ENCODE assay signal across 22 mouse cellular contexts in the genomic region with DNA sequence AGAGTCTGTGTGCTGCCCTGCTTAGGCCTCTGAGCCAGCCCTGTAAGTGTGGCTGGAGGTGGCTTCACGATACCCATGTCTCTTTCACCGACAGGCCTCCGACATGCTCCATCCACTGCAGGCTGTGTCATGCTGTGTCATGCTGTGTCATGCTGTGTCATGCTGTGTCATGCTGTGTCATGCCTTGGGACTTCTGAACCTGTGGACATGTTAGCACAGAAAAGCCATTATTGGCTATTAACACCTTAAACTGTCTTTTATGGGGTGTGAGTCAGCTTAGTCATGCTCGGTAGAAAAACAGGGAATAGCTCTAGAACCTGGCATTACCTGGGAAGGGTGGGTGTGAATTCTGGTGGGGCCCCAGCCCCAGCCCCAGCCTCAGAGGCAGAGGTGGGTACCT.
A peak's percentile ranks its signal among the peaks of the same experiment; 100 is the strongest.
DNase-seq lines count a peak whose midpoint lies in the region; ATAC-seq and TF ChIP-seq lines count a peak whose summit lies in the region.
"Had no signal": no experiment of that assay in that cellular context is flagged by ENCODE, and none has a peak within 500 bp of the region (broad histone marks: within the 10 kb centered on the region; RNA-seq: fewer than 3 reads in every experiment).

No protein-coding gene starts in this region.

- no peak overlapping the region for H3K9ac ChIP-seq in heart, embryonic 15.5 days
- H3K9ac ChIP-seq in lung, postnatal 0 days (replicated peaks; ENCODE audit: low read depth), result no peak overlapping the region
- H3K9ac ChIP-seq in midbrain, embryonic 16.5 days (ENCODE audit: low read depth, low read length), result 0 out of 2 replicates have a peak overlapping the region, but pooled peaks have one; percentile 5
- H3K9ac ChIP-seq in midbrain, embryonic 11.5 days (ENCODE audit: low read length), result no peak overlapping the region
- H3K9ac ChIP-seq in stomach, postnatal 0 days (ENCODE audit: low read length), result no peak overlapping the region
- H3K9ac ChIP-seq: forebrain, embryonic 13.5 days; hindbrain, embryonic 15.5 days; kidney, embryonic 15.5 days; limb, embryonic 15.5 days; liver, embryonic 13.5 days had no signal

- DNase-seq in heart, adult 9 months (ENCODE audit: low spot score in 2 of 2), result no peak
- no peak for DNase-seq in lung, postnatal 0 days (ENCODE audit: low spot score)
- DNase-seq in lung, postnatal 14 days, result no peak
- no peak for DNase-seq in midbrain, embryonic 11.5 days (ENCODE audit: low spot score, missing footprints)
- DNase-seq in stomach, postnatal 0 days (ENCODE audit: low spot score), result no peak
- no peak for DNase-seq in retina, postnatal 1 day
- DNase-seq: adrenal gland, adult 8-10 months; gastrocnemius, postnatal 10 days; kidney, adult 18-20 months; liver, embryonic 13.5 days; lung, adult 18-20 months; right cerebral cortex, postnatal 4 days; thymus, adult 2 months; thymus, postnatal 36 days had no signal

- no peaks in the 10 kb centered on the region for H3K9me3 ChIP-seq in heart, embryonic 15.5 days (replicated peaks)
- no peaks in the 10 kb centered on the region for H3K9me3 ChIP-seq in lung, postnatal 0 days (ENCODE audit: low read length)
- H3K9me3 ChIP-seq in midbrain, embryonic 16.5 days (replicated peaks; ENCODE audit: control insufficient read depth, low read length, poor library complexity, severe bottlenecking), result no peaks in the 10 kb centered on the region
- H3K9me3 ChIP-seq in midbrain, embryonic 11.5 days (ENCODE audit: control insufficient read depth, low read length), result no peaks in the 10 kb centered on the region
- H3K9me3 ChIP-seq in stomach, postnatal 0 days (ENCODE audit: control insufficient read depth, low read length), result no peaks in the 10 kb centered on the region
- H3K9me3 ChIP-seq: forebrain, embryonic 13.5 days; hindbrain, embryonic 10.5 days; hindbrain, embryonic 15.5 days; kidney, embryonic 15.5 days; limb, embryonic 10.5 days; limb, embryonic 15.5 days; liver, embryonic 13.5 days had no signal

- H3K4me2 ChIP-seq in heart, embryonic 15.5 days, result no peak overlapping the region
- H3K4me2 ChIP-seq in lung, postnatal 0 days (replicated peaks; ENCODE audit: low read depth, low read length), result no peak overlapping the region
- H3K4me2 ChIP-seq in midbrain, embryonic 16.5 days (ENCODE audit: low read length), result no peak overlapping the region
- H3K4me2 ChIP-seq in midbrain, embryonic 11.5 days, result no peak overlapping the region
- H3K4me2 ChIP-seq in stomach, postnatal 0 days (replicated peaks; ENCODE audit: low read depth), result no peak overlapping the region
- H3K4me2 ChIP-seq: forebrain, embryonic 13.5 days; hindbrain, embryonic 15.5 days; kidney, embryonic 15.5 days; limb, embryonic 15.5 days; liver, embryonic 13.5 days had no signal

- H3K4me3 ChIP-seq in heart, embryonic 15.5 days, result no peak overlapping the region
- H3K4me3 ChIP-seq in lung, postnatal 0 days (ENCODE audit: low read depth, low read length), result no peak overlapping the region
- no peak overlapping the region for H3K4me3 ChIP-seq in midbrain, embryonic 16.5 days (ENCODE audit: low read depth, low read length)
- H3K4me3 ChIP-seq in midbrain, embryonic 11.5 days (ENCODE audit: low read depth, low read length), result no peak overlapping the region
- H3K4me3 ChIP-seq in stomach, postnatal 0 days (ENCODE audit: low read depth, low read length), result no peak overlapping the region
- H3K4me3 ChIP-seq: forebrain, embryonic 13.5 days; hindbrain, embryonic 10.5 days; hindbrain, embryonic 15.5 days; kidney, embryonic 15.5 days; limb, embryonic 10.5 days; limb, embryonic 15.5 days; liver, embryonic 13.5 days had no signal

- ATAC-seq in heart, embryonic 15.5 days (replicated peaks; ENCODE audit: insufficient number of reproducible peaks, insufficient read depth, low FRiP score, low read depth), result no peak
- no peak for ATAC-seq in lung, postnatal 0 days
- no peak for ATAC-seq in midbrain, embryonic 16.5 days
- ATAC-seq in midbrain, embryonic 11.5 days (ENCODE audit: low FRiP score), result no peak
- no peak for ATAC-seq in stomach, postnatal 0 days (ENCODE audit: low FRiP score, low TSS enrichment)
- ATAC-seq: forebrain, embryonic 13.5 days had no signal

- no peak for TF ChIP-seq CTCF in lung, postnatal 0 days (IDR thresholded peaks at IDR 0.05)
- no peak for TF ChIP-seq CTCF in stomach, postnatal 0 days (IDR thresholded peaks at IDR 0.05; ENCODE audit: low read depth)

- H3K36me3 ChIP-seq in heart, embryonic 15.5 days, result peaks cover 16% of the 10 kb centered on the region
- H3K36me3 ChIP-seq in lung, postnatal 0 days (ENCODE audit: insufficient read depth, low read length), result 0 out of 2 replicates have a peak, but pooled peaks cover 3% of the 10 kb centered on the region
- H3K36me3 ChIP-seq in midbrain, embryonic 16.5 days (ENCODE audit: control insufficient read depth, insufficient read depth, low read length), result peaks cover 4% of the 10 kb centered on the region
- H3K36me3 ChIP-seq in midbrain, embryonic 11.5 days (ENCODE audit: control insufficient read depth, insufficient read depth, low read length), result peaks cover 6% of the 10 kb centered on the region
- peaks cover 9% of the 10 kb centered on the region; the same call in 1 of the 2 replicates for H3K36me3 ChIP-seq in stomach, postnatal 0 days (ENCODE audit: control insufficient read depth, insufficient read depth, low read length)

- H3K27me3 ChIP-seq in heart, embryonic 15.5 days, result no peaks in the 10 kb centered on the region
- no peaks in the 10 kb centered on the region for H3K27me3 ChIP-seq in lung, postnatal 0 days (replicated peaks; ENCODE audit: insufficient read depth, low read length)
- H3K27me3 ChIP-seq in midbrain, embryonic 16.5 days (ENCODE audit: control insufficient read depth, insufficient read depth, low read depth, low read length), result no peaks in the 10 kb centered on the region
- H3K27me3 ChIP-seq in midbrain, embryonic 11.5 days (ENCODE audit: control insufficient read depth, insufficient read depth, low read length), result no peaks in the 10 kb centered on the region
- H3K27me3 ChIP-seq in stomach, postnatal 0 days (ENCODE audit: control insufficient read depth, insufficient read depth, low read length), result no peaks in the 10 kb centered on the region
- H3K27me3 ChIP-seq: forebrain, embryonic 13.5 days; hindbrain, embryonic 15.5 days; kidney, embryonic 15.5 days; limb, embryonic 15.5 days; liver, embryonic 13.5 days had no signal

- no peak for TF ChIP-seq EP300 in lung, postnatal 0 days (IDR thresholded peaks at IDR 0.05)
- TF ChIP-seq EP300 in stomach, postnatal 0 days (optimal IDR thresholded peaks at IDR 0.05), result no peak

- H3K4me1 ChIP-seq in heart, embryonic 15.5 days (replicated peaks), result peaks cover 77% of the 10 kb centered on the region
- H3K4me1 ChIP-seq in lung, postnatal 0 days (ENCODE audit: insufficient read depth, low read depth, low read length), result no peaks in the 10 kb centered on the region
- H3K4me1 ChIP-seq in midbrain, embryonic 16.5 days (ENCODE audit: control insufficient read depth, insufficient read depth, low read length), result no peaks in the 10 kb centered on the region
- H3K4me1 ChIP-seq in midbrain, embryonic 11.5 days (ENCODE audit: control insufficient read depth, insufficient read depth, low read length), result no peaks in the 10 kb centered on the region
- H3K4me1 ChIP-seq in stomach, postnatal 0 days (replicated peaks; ENCODE audit: control insufficient read depth, insufficient read depth), result peaks cover 4% of the 10 kb centered on the region; the same call in 1 of the 2 replicates
- H3K4me1 ChIP-seq: liver, embryonic 13.5 days had no signal

- 85% methylated on average over 4 of the region's 4 CpGs for WGBS in heart, embryonic 15.5 days
- 82% methylated on average over 4 of the region's 4 CpGs for WGBS in lung, postnatal 0 days
- 96% methylated on average over 4 of the region's 4 CpGs for WGBS in midbrain, embryonic 16.5 days
- 92% methylated on average over 4 of the region's 4 CpGs for WGBS in midbrain, embryonic 11.5 days
- WGBS in stomach, postnatal 0 days, result 88% methylated on average over 4 of the region's 4 CpGs

- H3K27ac ChIP-seq in heart, embryonic 15.5 days, result peak overlapping the region; percentile 51
- H3K27ac ChIP-seq in lung, postnatal 0 days (ENCODE audit: low read length), result peak overlapping the region; percentile 43; the same call in 1 of the 2 replicates
- no peak overlapping the region for H3K27ac ChIP-seq in midbrain, embryonic 16.5 days (ENCODE audit: low read length)
- H3K27ac ChIP-seq in midbrain, embryonic 11.5 days (ENCODE audit: low read depth, low read length), result no peak overlapping the region
- 0 out of 2 replicates have a peak overlapping the region, but pooled peaks have one; percentile 18 for H3K27ac ChIP-seq in stomach, postnatal 0 days (replicated peaks)
- H3K27ac ChIP-seq: forebrain, embryonic 13.5 days; hindbrain, embryonic 10.5 days; hindbrain, embryonic 15.5 days; kidney, embryonic 15.5 days; limb, embryonic 10.5 days; limb, embryonic 15.5 days; liver, embryonic 13.5 days had no signal

Comparison
In these comparisons a context has a peak if more than half of its experiments do, and no peak if none do; other contexts are left out.
1. H3K27ac ChIP-seq: peak in heart, embryonic 15.5 days (single experiment), lung, postnatal 0 days (single experiment) and stomach, postnatal 0 days (single experiment); none in midbrain, embryonic 16.5 days (single experiment) and midbrain, embryonic 11.5 days (single experiment).